Mouse (Mus musculus): Measurements from ENCODE around the gene Znfx1. TPM values are rescaled to one million over a fixed set of nuclear protein-coding genes. Genes with fewer than 3 reads are reported as not detected.

Gene Znfx1
- 2.0 TPM for polyA plus RNA-seq (2014; fragmentation: Illumina TruSeq; extraction: RNeasy Lipid Tissue Mini Kit (QIAGEN cat#74804); ENCODE audit: low replicate concordance)

DNA sequence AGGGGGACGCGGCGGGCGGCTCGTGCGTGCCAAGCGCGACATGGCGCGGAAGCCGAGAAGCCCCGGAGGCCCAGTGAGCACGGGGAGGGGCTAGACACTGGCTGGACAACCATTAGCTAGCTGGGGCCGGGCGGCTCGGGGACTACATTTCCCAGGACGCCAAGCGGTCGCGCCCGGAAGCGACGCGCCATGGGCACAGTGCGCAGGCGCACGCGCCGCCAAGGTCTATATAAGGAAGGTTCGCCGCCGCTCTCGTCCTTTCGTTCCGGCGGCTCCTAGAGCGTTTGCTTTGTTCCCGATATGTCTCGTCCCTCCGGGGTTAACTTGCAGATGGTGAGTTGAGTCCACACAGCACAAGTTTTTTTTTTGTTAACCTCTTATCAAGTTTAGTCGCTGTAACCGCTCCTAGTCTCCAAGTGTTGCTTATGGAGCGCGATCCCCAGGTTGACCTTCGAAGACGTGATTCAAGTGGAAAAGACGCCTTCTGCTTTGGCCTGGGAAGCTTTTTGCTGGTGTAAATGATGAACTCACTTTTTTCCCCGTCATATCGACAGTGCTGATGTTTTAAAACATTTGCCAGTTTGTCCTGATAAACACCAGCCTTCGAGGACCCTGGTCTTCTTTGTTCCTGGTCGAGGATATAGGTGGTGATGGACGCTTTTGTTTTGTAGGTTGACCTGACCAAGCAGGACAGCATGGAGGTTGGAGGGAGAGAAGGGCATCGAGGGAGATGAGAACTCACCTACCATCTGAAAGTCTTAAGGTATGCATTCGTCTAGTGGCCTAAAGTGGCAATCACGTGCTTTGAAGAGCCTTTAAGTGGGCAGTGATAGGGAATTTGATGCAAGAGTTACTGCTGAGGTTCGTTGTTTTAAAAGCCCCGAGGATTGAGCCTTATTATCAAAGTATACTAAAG, at the start of gene Znfx1:
Znfx1 (minus strand) TSS at position 51 of the 916 bp plus-strand sequence.

DNA sequence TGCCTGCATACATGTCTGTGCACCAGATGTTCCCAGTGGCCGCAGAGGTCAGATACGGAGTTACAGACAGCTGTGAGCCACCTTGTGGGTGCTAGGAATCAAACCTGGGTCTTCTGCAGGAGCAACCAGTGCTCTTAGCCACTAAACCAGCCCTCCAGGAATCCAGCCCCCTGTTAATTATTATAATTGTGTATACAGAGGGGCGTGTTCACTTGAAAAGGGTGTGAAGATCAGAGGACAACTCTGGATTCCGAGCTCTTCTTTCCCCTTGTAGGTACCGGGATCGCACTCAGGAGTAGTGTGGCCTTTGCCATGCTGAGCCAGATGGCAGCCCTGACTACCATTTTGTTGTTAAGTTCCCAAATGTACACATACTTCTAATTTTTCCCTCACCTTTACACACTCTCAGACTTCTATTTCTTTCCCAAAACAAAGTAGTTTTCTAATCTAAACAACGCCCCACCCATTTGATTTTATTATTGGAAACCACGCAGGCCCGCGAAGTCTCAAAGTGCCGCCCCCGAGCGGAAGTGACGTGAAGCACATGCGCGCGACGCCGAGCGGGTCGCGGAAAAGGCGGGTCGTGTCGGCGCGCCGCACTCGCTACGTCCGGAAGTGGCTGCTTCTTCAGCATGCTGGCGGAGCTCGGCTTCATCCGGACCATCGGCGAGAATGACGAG, 48.0 kb downstream of the Znfx1 start, which contains the start of gene Ddx27:
Ddx27 (plus strand) TSS at position 492 of the 680 bp plus-strand sequence.

DNA sequence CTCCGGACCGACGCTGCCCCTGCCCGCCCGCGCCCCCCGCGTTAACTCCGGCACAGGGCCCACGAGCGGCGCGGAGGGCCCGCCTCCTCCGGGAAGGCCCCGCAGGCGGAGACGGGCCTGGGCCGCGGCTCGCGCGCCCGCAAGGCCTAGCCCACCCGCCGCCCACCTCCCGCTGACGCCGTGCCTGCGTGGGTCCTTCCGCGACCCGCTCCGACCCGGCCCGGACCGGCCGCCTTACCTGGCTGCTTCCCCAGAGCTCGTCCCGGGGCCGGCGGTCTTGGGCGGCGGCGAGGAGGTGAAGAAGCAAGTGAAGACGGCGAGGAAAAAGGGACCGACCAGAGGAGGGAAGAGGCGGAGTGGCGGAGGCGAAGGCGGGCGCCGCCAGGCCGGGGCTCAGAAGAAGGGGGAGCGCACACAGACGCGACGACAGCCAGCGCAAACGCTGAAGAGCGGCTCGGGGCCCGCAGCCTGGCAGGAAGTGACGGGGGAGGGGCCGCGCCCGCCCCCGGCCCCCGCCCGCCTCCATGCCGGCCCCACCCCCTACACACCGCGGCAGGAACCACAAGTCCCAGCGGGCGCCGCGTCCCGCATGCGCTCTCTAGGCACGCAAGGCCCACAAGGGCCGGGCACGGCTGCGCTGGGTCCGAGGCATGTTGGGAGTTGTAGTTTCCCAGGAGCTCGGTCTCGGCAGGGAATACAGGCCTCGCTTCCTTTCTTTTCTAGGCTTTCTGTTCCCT, 66.9 kb downstream of the Znfx1 start, which contains the start of gene Stau1:
Stau1 (minus strand) TSS at position 504 of the 737 bp plus-strand sequence.

Other genes starting within 250 kb of the Znfx1 start
- 151 TPM for gene Cse1l, start 157.0 kb downstream of the Znfx1 start, polyA plus RNA-seq (2014; fragmentation: Illumina TruSeq; extraction: RNeasy Lipid Tissue Mini Kit (QIAGEN cat#74804); ENCODE audit: low replicate concordance)
- gene Stau1, start 66.7 kb downstream of the Znfx1 start, polyA plus RNA-seq (2014; fragmentation: Illumina TruSeq; extraction: RNeasy Lipid Tissue Mini Kit (QIAGEN cat#74804); ENCODE audit: low replicate concordance): 24.7 TPM
- gene Ddx27, start 47.8 kb downstream of the Znfx1 start, polyA plus RNA-seq (2014; fragmentation: Illumina TruSeq; extraction: RNeasy Lipid Tissue Mini Kit (QIAGEN cat#74804); ENCODE audit: low replicate concordance): 4.5 TPM
- 0.85 TPM for gene Kcnb1, start 127.1 kb upstream of the Znfx1 start, polyA plus RNA-seq (2014; fragmentation: Illumina TruSeq; extraction: RNeasy Lipid Tissue Mini Kit (QIAGEN cat#74804); ENCODE audit: low replicate concordance)
- not detected for gene Ptgis, start 177.6 kb upstream of the Znfx1 start, polyA plus RNA-seq (2014; fragmentation: Illumina TruSeq; extraction: RNeasy Lipid Tissue Mini Kit (QIAGEN cat#74804); ENCODE audit: low replicate concordance)